In genomic region chr16:33937567-33937966, GRCm38 (mm10) we compare ENCODE assay signal across 11 mouse cellular contexts. TPM values are rescaled to one million over a fixed set of nuclear protein-coding genes. Genes with fewer than 3 reads are reported as not detected.
DNase-seq lines count a peak whose midpoint lies in the region; ATAC-seq and TF ChIP-seq lines count a peak whose summit lies in the region.
"Had no signal": no experiment of that assay in that cellular context is flagged by ENCODE, and none has a peak within 500 bp of the region (broad histone marks: within the 10 kb centered on the region; RNA-seq: fewer than 3 reads in every experiment).

No protein-coding gene starts in this region.

- no peak overlapping the region for H3K9ac ChIP-seq in liver, adult 2 months (ENCODE audit: low read depth, low read length)
- no peak overlapping the region for H3K9ac ChIP-seq in liver, embryonic 12.5 days
- no peak overlapping the region for H3K9ac ChIP-seq in heart, postnatal 0 days (replicated peaks; ENCODE audit: low read depth, low read length)
- H3K9ac ChIP-seq in forebrain, embryonic 15.5 days (replicated peaks) = no peak overlapping the region
- H3K9ac ChIP-seq: liver, embryonic 14.5 days; stomach, embryonic 15.5 days had no signal

- H3K4me3 ChIP-seq in liver, adult 2 months (ENCODE audit: insufficient read depth, low read depth, low read length) = no peak overlapping the region
- no peak overlapping the region for H3K4me3 ChIP-seq in liver, embryonic 12.5 days
- no peak overlapping the region for H3K4me3 ChIP-seq in heart, postnatal 0 days (ENCODE audit: low read depth, low read length)
- H3K4me3 ChIP-seq in forebrain, embryonic 15.5 days = no peak overlapping the region
- H3K4me3 ChIP-seq: erythroblast, embryonic 14.5 days; stomach, embryonic 15.5 days had no signal

- intact Hi-C loops in left cerebral cortex, postnatal 4 days (cut with DNase I) = no loop called here

- H3K4me2 ChIP-seq in liver, embryonic 12.5 days = no peak overlapping the region
- no peak overlapping the region for H3K4me2 ChIP-seq in heart, postnatal 0 days (ENCODE audit: low read depth, low read length)
- no peak overlapping the region for H3K4me2 ChIP-seq in forebrain, embryonic 15.5 days (replicated peaks)
- H3K4me2 ChIP-seq: stomach, embryonic 15.5 days had no signal

- H3K4me1 ChIP-seq in liver, adult 2 months (ENCODE audit: control insufficient read depth, insufficient read depth, low read length) = peaks cover 20% of the 10 kb centered on the region
- peaks cover 45% of the 10 kb centered on the region for H3K4me1 ChIP-seq in liver, embryonic 12.5 days
- H3K4me1 ChIP-seq in heart, postnatal 0 days (ENCODE audit: control insufficient read depth, insufficient read depth) = peaks cover 76% of the 10 kb centered on the region
- peaks cover 39% of the 10 kb centered on the region for H3K4me1 ChIP-seq in forebrain, embryonic 15.5 days

- H3K36me3 ChIP-seq in liver, adult 2 months (ENCODE audit: control insufficient read depth, insufficient read depth, low read length) = no peaks in the 10 kb centered on the region
- no peaks in the 10 kb centered on the region; the same call in 1 of the 2 replicates for H3K36me3 ChIP-seq in liver, embryonic 12.5 days
- H3K36me3 ChIP-seq in heart, postnatal 0 days (replicated peaks; ENCODE audit: control insufficient read depth, insufficient read depth, low read length) = no peaks in the 10 kb centered on the region
- no peaks in the 10 kb centered on the region for H3K36me3 ChIP-seq in forebrain, embryonic 15.5 days
- H3K36me3 ChIP-seq: stomach, embryonic 15.5 days had no signal

- H3K79me2 ChIP-seq in liver, adult 2 months (ENCODE audit: control insufficient read depth, insufficient read depth, low read length) = peaks cover 7% of the 10 kb centered on the region; the same call in 1 of the 2 replicates

- peak; percentile 67 for DNase-seq in liver, adult 2 months (ENCODE audit: extremely low read depth, low read depth, low spot score)
- DNase-seq in cerebellum, postnatal 14 days = peak; percentile 85 to 90
- DNase-seq in heart, postnatal 0 days (ENCODE audit: low spot score) = peak; percentile 92
- DNase-seq in left cerebral cortex, postnatal 4 days = peak; percentile 68
- DNase-seq in T-cell, adult 2 months (ENCODE audit: low spot score) = no peak

- ATAC-seq in liver, embryonic 12.5 days = no peak
- peak; percentile 88 for ATAC-seq in heart, postnatal 0 days (ENCODE audit: insufficient read depth, low read depth)
- no peak for ATAC-seq in forebrain, embryonic 15.5 days (replicated peaks)
- ATAC-seq in monocyte, adult 5-6 weeks (replicated peaks; ENCODE audit: insufficient number of reproducible peaks, low FRiP score, low TSS enrichment, poor library complexity, severe bottlenecking) = no peak

- TF ChIP-seq EP300 in heart, postnatal 0 days (IDR thresholded peaks at IDR 0.05; ENCODE audit: low read depth) = peak; percentile 91

- H3K27me3 ChIP-seq in liver, adult 2 months (ENCODE audit: control insufficient read depth, insufficient read depth, low read length) = no peaks in the 10 kb centered on the region
- peaks cover 2% of the 10 kb centered on the region; the same call in 1 of the 2 replicates for H3K27me3 ChIP-seq in liver, embryonic 12.5 days (replicated peaks)
- no peaks in the 10 kb centered on the region for H3K27me3 ChIP-seq in heart, postnatal 0 days (ENCODE audit: control insufficient read depth, insufficient read depth, low read length)
- H3K27me3 ChIP-seq in forebrain, embryonic 15.5 days = no peaks in the 10 kb centered on the region; the same call in 1 of the 2 replicates
- H3K27me3 ChIP-seq: stomach, embryonic 15.5 days had no signal

- WGBS in liver, adult 2 months = 31% methylated on average over 8 of the region's 8 CpGs
- WGBS in liver, embryonic 12.5 days (ENCODE audit: insufficient replicate concordance) = 41% methylated on average over 8 of the region's 8 CpGs
- WGBS in heart, postnatal 0 days = 15% methylated on average over 8 of the region's 8 CpGs
- 73% methylated on average over 8 of the region's 8 CpGs for WGBS in forebrain, embryonic 15.5 days

- no peak for TF ChIP-seq CTCF in liver, adult 2 months (IDR thresholded peaks at IDR 0.05; ENCODE audit: low read depth, low read length)
- no peak for TF ChIP-seq CTCF in heart, postnatal 0 days (IDR thresholded peaks at IDR 0.05; ENCODE audit: low read depth)

- H3K9me3 ChIP-seq in liver, embryonic 12.5 days (replicated peaks) = no peaks in the 10 kb centered on the region
- no peaks in the 10 kb centered on the region for H3K9me3 ChIP-seq in heart, postnatal 0 days (replicated peaks; ENCODE audit: control insufficient read depth, low read length)
- no peaks in the 10 kb centered on the region for H3K9me3 ChIP-seq in forebrain, embryonic 15.5 days
- H3K9me3 ChIP-seq: stomach, embryonic 15.5 days had no signal

- H3K27ac ChIP-seq in liver, adult 2 months (replicated peaks; ENCODE audit: insufficient read depth, low read depth, low read length) = no peak overlapping the region
- no peak overlapping the region for H3K27ac ChIP-seq in liver, embryonic 12.5 days
- peak overlapping the region; percentile 94 for H3K27ac ChIP-seq in heart, postnatal 0 days (ENCODE audit: low read depth)
- no peak overlapping the region for H3K27ac ChIP-seq in forebrain, embryonic 15.5 days (replicated peaks)
- H3K27ac ChIP-seq: liver, embryonic 14.5 days; stomach, embryonic 15.5 days had no signal

- TF ChIP-seq POLR2A in liver, adult 2 months (IDR thresholded peaks at IDR 0.05; ENCODE audit: extremely low read depth, insufficient read depth, low read length) = no peak

RNA-seq across cellular contexts. Expression of gene Umps, which starts 29.3 kb away (rescaled TPM):
- 25.4 and 26.5 TPM in 2 replicates for total RNA-seq in liver, adult 2 months (2014; rRNA removed)
- 12.9 and 14.9 TPM in 2 replicates for polyA plus RNA-seq in liver, adult 2 months (2012; rRNA removed)
- polyA plus RNA-seq in liver, embryonic 12.5 days (2016; fragmentation: Nextera tagmentation; extraction: Ambion mirVana) = 66.6 and 68.0 TPM in 2 replicates
- 14.3 and 15.0 TPM in 2 replicates for total RNA-seq in heart, postnatal 0 days (2014; rRNA removed; ENCODE audit: low replicate concordance)
- polyA plus RNA-seq in heart, postnatal 0 days (2015; fragmentation: Nextera tagmentation; extraction: Ambion mirVana) = 12.5 and 12.6 TPM in 2 replicates
- 10 to 100 TPM; 20.4 to 23.2 TPM for total RNA-seq in left cerebral cortex, postnatal 4 days (2021)
- 32.9 and 34.5 TPM in 2 replicates for polyA plus RNA-seq in forebrain, embryonic 15.5 days (2015; fragmentation: Nextera tagmentation; extraction: Ambion mirVana)
- 19.4 to 23.2 TPM (median 22.4 TPM) in 3 replicates for total RNA-seq in monocyte, adult 5-6 weeks (2017)
